Mouse (Mus musculus) stomach, embryonic 14.5 days (tissue): ENCODE data around the gene Aatk. TPM values are rescaled to one million over a fixed set of nuclear protein-coding genes. Genes with fewer than 3 reads are reported as not detected.

Experiments
- ATAC-seq: fragments of 200-750 bp; cut with Nextera tagmentation; 2 replicates; pipeline ENCODE4 v1.8.0; 2017; ENCODE audit warnings: low read depth, moderate TSS enrichment; ENCODE audit not compliant: insufficient number of reproducible peaks, insufficient read depth, low FRiP score
- H3K27ac ChIP-seq: fragments of 300-500 bp; sonication (generic); 2 replicates; pipeline ENCODE4 v1.5.1; 2014; ENCODE audit warnings: mild to moderate bottlenecking, low read length, moderate library complexity, mixed read lengths
- H3K27me3 ChIP-seq: fragments of 300-500 bp; sonication (generic); 2 replicates; pipeline ENCODE4 v1.6.1; 2014; ENCODE audit warnings: low read length, control low read depth, mixed read lengths; ENCODE audit not compliant: control insufficient read depth, insufficient read depth
- H3K36me3 ChIP-seq: fragments of 300-500 bp; sonication (generic); 2 replicates; pipeline ENCODE4 v1.6.1; 2014; ENCODE audit warnings: mild to moderate bottlenecking, control low read depth, low read length, moderate library complexity, mixed read lengths; ENCODE audit not compliant: control insufficient read depth, insufficient read depth
- H3K4me1 ChIP-seq: fragments of 300-500 bp; sonication (generic); 2 replicates; pipeline ENCODE4 v1.6.1; 2014; ENCODE audit warnings: low read length, control low read depth, mixed read lengths; ENCODE audit not compliant: control insufficient read depth, insufficient read depth
- H3K4me2 ChIP-seq: fragments of 300-500 bp; sonication (generic); replicated peaks from 2 replicates; pipeline ENCODE4 v1.6.1; 2014; ENCODE audit warnings: low read depth, low read length, control low read depth
- H3K4me3 ChIP-seq: fragments of 300-500 bp; sonication (generic); 2 replicates; pipeline ENCODE4 v1.5.1; 2014; ENCODE audit warnings: low read depth, low read length, control low read depth
- H3K9ac ChIP-seq: fragments of 300-500 bp; sonication (generic); replicated peaks from 2 replicates; pipeline ENCODE4 v1.6.1; 2014; ENCODE audit warnings: low read depth, mild to moderate bottlenecking, control low read depth, low read length, moderate library complexity, mixed read lengths
- H3K9me3 ChIP-seq: fragments of 300-500 bp; sonication (generic); 2 replicates; pipeline ENCODE4 v1.6.1; 2016; ENCODE audit warnings: low read depth, low read length, control low read depth; ENCODE audit not compliant: control insufficient read depth
- WGBS: fragments of 180-500 bp; shearing (Covaris S2); extraction: QIAGEN DNeasy Blood & Tissue Kit; methylation state at CpG from one replicate; pipeline ENCODE4 v1.1.7; 2014; 5-methylcytosine and 5-hydroxymethylcytosine counted together
- polyA plus RNA-seq: library from polyadenylated mRNA; unstranded; fragments of >200 nt; fragmentation: Nextera tagmentation; extraction: Ambion mirVana; gene quantifications from 2 replicates; pipeline ENCODE4 v1.2.1, GENCODE M21; 2014

The Aatk gene
- polyA plus RNA-seq, 1 experiment from 2014 or later, result 3.5 TPM

- Histone ChIP-seq H3K9me3 (no peaks in the 10 kb centered on the region), H3K27me3 (peaks cover 9% of the 10 kb centered on the region; the same call in 1 of the 2 replicates), H3K4me1 (peaks cover 16% of the 10 kb centered on the region), H3K36me3 (no peaks in the 10 kb centered on the region), H3K4me3 (no peak overlapping the region), H3K9ac (no peak overlapping the region), H3K4me2 (peak overlapping the region; percentile 96), H3K27ac (no peak overlapping the region)
- no peak for ATAC-seq
- 6% methylated on average over 23 of the region's 23 CpGs for WGBS
Observed at GRCm38 (mm10) chr11:120048252-120048556, 1.2 kb upstream of the Aatk start.

GRCm38 (mm10) chr11:120047531-120048251 is 724 bp upstream of the Aatk start:
- Histone ChIP-seq H3K9ac (no peak overlapping the region), H3K4me3 (peak overlapping the region; percentile 50)

GRCm38 (mm10) chr11:120045839-120046552 is 971 bp downstream of the Aatk start:
- H3K4me3 ChIP-seq, result peak overlapping the region; percentile 50
- H3K4me1 ChIP-seq, result peaks cover 12% of the 10 kb centered on the region
- peak overlapping the region; percentile 52; the same call in 1 of the 2 replicates for H3K9ac ChIP-seq
- no peaks in the 10 kb centered on the region for H3K36me3 ChIP-seq
- peak overlapping the region; percentile 96 for H3K4me2 ChIP-seq
- peak; percentile 19; the same call in 1 of the 2 replicates for ATAC-seq
- H3K27ac ChIP-seq, result no peak overlapping the region
- H3K27me3 ChIP-seq, result peaks cover 9% of the 10 kb centered on the region; the same call in 1 of the 2 replicates
- WGBS, result 39% methylated on average over 11 of the region's 11 CpGs
- no peaks in the 10 kb centered on the region for H3K9me3 ChIP-seq

More at GRCm38 (mm10) chr11:120047531-120048251, 724 bp upstream of the Aatk start:
- Histone ChIP-seq H3K36me3 (no peaks in the 10 kb centered on the region), H3K27ac (no peak overlapping the region), H3K4me1 (peaks cover 16% of the 10 kb centered on the region), H3K9me3 (no peaks in the 10 kb centered on the region), H3K4me2 (peak overlapping the region; percentile 96), H3K27me3 (peaks cover 9% of the 10 kb centered on the region; the same call in 1 of the 2 replicates)
- no peak for ATAC-seq
- 18% methylated on average over 23 of the region's 23 CpGs for WGBS

- no peak overlapping the region for H3K9ac ChIP-seq
- H3K27me3 ChIP-seq, result peaks cover 9% of the 10 kb centered on the region; the same call in 1 of the 2 replicates
- peaks cover 12% of the 10 kb centered on the region for H3K4me1 ChIP-seq
- ATAC-seq, result no peak
- no peaks in the 10 kb centered on the region for H3K9me3 ChIP-seq
- H3K27ac ChIP-seq, result no peak overlapping the region
- WGBS, result 63% methylated on average over 4 of the region's 4 CpGs
- H3K4me2 ChIP-seq, result no peak overlapping the region
- H3K4me3 ChIP-seq, result no peak overlapping the region
- H3K36me3 ChIP-seq, result no peaks in the 10 kb centered on the region
Observed at GRCm38 (mm10) chr11:120045341-120045740, 1.6 kb downstream of the Aatk start.

GRCm38 (mm10) chr11:120042141-120042838 is 4.7 kb downstream of the Aatk start:
- no peak overlapping the region for H3K4me3 ChIP-seq
- H3K9me3 ChIP-seq, result no peaks in the 10 kb centered on the region
- H3K9ac ChIP-seq, result no peak overlapping the region
- no peak for ATAC-seq
- no peaks in the 10 kb centered on the region for H3K36me3 ChIP-seq
- H3K27me3 ChIP-seq, result no peaks in the 10 kb centered on the region
- peak overlapping the region; percentile 48; the same call in 1 of the 2 replicates for H3K27ac ChIP-seq
- peaks cover 11% of the 10 kb centered on the region for H3K4me1 ChIP-seq
- no peak overlapping the region for H3K4me2 ChIP-seq
- 60% methylated on average over 7 of the region's 7 CpGs for WGBS

- H3K27ac ChIP-seq, result peak overlapping the region; percentile 48; the same call in 1 of the 2 replicates
- no peak overlapping the region for H3K4me3 ChIP-seq
- 61% methylated on average over 13 of the region's 13 CpGs for whole genome bisulfite sequencing
- no peaks in the 10 kb centered on the region for H3K9me3 ChIP-seq
- no peak overlapping the region for H3K4me2 ChIP-seq
- H3K27me3 ChIP-seq, result no peaks in the 10 kb centered on the region
- H3K9ac ChIP-seq, result no peak overlapping the region
- no peak for ATAC-seq
- H3K36me3 ChIP-seq, result no peaks in the 10 kb centered on the region
- H3K4me1 ChIP-seq, result peaks cover 11% of the 10 kb centered on the region
Observed at GRCm38 (mm10) chr11:120041191-120042123, 5.5 kb downstream of the Aatk start.

- ATAC-seq, result no peak
- Histone ChIP-seq H3K9me3 (no peaks in the 10 kb centered on the region), H3K4me2 (no peak overlapping the region), H3K27ac (peak overlapping the region; percentile 21; the same call in 1 of the 2 replicates), H3K36me3 (no peaks in the 10 kb centered on the region), H3K4me1 (0 out of 2 replicates have a peak, but pooled peaks cover 3% of the 10 kb centered on the region), H3K9ac (no peak overlapping the region), H3K27me3 (no peaks in the 10 kb centered on the region), H3K4me3 (no peak overlapping the region)
- WGBS, result 60% methylated on average over 8 of the region's 8 CpGs
Observed at GRCm38 (mm10) chr11:120040440-120040839, 6.5 kb downstream of the Aatk start.
